Mouse (Mus musculus) thymus, postnatal 4 days (tissue): ENCODE measurements around the gene Tvp23b.

Source experiments
- DNase-seq: peaks from one replicate; pipeline ENCODE4 v3.0.0; 2021

Gene Tvp23b

DNA sequence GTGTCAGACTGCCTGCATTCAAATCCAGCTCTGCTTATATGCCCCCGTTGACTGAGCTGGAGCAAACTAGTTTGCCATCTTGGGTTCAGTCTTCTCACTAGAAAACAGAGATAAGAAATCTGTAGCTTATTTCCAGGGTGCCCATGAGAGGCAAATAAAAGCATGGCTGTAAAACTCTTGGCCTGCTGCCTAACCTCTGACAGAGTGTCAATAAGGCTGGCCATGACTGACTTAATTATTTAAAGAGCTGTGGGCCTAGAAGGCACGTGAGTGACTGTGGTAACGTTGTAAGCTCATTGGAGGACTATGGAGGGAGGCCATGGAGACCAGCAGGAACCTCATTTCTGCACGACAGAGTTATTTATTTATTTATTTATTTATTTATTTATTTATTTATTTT is 66.3 kb downstream of the Tvp23b start:
- DNase-seq, result no peak

DNA sequence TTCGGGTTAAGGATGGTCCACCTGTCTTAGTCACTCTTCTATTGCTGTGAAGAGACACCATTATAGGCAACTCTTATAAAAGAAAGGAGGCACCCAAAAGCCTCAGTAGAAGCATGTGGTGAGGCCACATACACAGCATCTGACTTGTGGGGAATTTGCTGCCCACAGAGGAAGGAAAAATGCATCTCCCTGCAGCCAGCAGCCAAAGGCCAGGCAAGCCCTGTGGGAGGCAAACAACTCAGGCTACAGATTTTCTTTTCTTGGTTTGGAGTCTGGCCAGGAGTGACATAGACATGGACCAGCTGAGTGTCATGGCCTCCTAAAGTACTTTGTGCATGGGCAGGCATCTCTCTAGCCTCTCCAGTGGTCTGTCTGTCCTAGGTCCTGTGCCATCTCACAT is 70.3 kb downstream of the Tvp23b start:
- no peak for DNase-seq

DNA sequence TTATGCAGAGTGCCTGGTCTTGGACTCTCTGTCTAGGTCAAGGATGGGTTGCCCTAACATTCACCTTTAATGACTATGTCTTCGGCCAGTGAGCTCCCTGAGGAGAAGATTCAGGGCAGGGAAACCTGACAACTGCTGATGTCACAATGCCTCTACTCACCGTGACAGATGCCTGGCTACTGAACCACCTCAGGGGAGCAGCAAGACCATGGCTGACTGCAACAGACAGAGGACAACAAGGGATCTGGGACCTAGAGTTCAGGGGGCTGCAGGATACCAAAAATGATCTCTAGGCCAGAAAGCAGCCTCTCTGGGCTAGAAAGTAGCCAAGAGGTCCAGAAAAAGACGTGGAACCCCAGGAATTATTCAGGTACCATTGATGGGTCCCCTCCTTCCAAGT is 71.8 kb downstream of the Tvp23b start, which contains the start of gene Cdrt4:
Cdrt4 (plus strand) TSS at position 182 of the 400 bp plus-strand sequence.
- DNase-seq, result no peak

DNA sequence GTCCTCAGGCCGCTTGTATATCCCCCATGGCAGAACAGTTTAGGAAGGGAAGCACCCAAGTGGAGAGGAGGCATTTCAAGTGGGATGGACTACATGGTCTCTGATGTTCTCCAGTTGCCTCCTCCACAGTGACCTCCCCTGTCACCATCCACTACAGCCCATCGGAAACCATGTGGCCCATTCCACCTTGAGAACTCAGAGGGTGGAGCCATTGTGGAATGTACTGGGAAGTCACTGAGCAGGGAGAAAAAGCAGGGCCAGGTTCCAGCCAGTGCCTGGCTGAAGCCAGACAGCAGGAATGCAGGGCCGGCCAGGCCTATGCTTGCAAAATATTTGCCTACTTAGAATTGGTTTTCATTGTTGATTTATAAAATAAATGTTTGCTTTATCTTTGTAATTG is 75.5 kb downstream of the Tvp23b start:
- DNase-seq, result no peak

DNA sequence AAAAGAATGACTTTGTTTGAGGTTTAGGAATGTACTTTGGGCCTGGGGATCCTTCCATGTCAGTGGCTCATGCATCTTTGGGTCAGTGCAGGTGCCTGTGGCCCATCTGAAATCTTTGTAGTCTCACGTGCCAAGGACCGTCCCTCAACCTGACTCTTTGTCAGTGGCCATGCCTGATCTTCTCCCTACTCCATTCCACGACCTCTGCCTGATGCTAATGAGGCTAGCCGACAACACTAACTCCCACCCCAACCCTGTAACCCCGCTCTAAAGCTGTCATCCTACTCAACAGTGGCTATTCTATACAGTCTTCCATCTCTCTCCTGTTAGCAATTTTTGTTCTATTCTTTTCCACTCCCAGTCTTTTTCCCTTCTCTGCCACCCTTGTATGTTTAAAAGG is 75.9 kb downstream of the Tvp23b start:
- no peak for DNase-seq

DNA sequence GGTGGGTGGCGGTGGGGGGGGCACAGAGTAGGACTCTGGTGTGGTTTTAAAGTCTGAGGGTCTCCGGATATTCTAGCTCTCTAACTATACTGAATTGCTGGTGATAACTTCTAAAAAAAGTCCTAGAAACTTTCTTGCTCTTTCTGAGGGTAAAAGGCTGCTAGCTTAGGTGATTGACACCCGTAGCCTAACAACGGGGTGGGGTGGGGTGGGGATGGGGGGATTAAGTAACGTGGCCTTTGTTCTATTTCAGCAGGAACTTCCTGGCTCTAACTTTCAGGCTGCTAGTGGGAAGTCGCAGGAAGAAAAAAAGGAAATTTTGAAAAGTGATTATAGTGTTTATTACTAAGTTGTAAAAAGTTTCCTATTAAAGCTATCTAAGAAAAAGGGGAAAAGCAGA is 76.5 kb downstream of the Tvp23b start:
- DNase-seq, result no peak

DNA sequence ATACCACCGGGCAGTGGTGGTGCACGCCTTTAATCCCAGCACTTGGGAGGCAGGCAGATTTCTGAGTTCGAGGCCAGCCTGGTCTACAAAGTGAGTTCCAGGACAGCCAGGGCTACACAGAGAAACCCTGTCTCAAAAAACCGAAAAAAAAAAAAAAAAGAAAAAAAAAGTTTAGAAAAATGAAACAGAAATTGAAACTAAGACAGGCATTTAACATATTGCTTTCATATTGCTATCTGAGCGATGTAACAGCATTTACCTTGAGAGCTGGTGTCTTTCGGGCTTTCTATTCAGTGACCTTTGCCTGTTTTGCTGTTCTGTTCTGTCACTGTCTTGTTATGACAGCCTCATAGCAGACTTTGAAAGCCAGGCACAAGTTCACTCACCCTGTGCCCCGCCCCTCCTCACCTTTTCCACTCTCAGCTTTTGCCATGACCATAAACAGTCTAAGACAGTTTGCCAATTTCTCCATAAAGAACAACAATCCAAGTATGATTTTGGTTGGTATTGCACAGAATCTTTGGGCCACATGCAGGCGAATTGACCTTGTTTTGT is 78.4 kb downstream of the Tvp23b start:
- no peak for DNase-seq

DNA sequence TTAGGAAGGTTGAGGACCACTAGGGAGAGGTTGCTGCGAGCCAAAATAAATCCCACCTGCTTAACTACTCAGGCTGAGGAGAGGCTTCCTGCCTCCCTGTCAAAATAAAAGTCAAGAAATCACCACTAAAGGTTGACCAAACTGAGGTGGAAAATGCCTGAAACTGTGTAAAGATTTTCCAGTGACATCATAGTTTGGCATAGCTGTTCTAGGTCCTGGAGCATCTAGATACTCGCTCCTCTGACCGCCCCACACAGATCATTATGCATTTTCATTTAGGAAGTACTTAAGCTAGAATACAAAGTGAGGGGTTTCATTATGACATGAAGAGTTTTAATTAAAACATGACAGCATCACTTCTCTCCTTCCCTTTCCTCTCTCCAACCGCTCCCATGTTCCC is 84.0 kb downstream of the Tvp23b start:
- DNase-seq, result no peak

DNA sequence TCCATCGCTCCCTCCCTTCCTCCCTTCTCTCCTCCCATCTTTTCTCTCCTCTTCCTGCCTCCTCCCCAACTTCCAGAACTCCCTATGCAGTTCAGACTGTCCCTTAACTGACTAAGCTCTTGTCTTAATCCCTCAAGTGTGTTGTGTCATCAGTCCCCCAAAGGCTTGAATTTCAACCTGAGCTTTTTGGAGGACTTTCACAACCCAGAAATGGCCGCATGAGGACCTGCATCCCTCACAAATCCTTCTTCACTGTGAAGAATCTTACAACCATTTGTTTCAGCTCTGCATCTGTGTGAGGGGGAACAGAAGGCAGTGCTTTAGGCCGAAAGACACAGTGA is 87.1 kb downstream of the Tvp23b start:
- DNase-seq, result no peak
